Mouse (Mus musculus): ENCODE measurements around the gene Myoz2.

GRCm38 (mm10) chr3:123070996-123071395 lies 36.2 kb upstream of the Myoz2 start:
- no peak for TF ChIP-seq POLR2A (IDR thresholded peaks at IDR 0.05; ENCODE audit: extremely low read depth, insufficient read depth, low read length)
- no peak for TF ChIP-seq CTCF (IDR thresholded peaks at IDR 0.05; ENCODE audit: extremely low read depth, insufficient read depth, low read length)

All from cortical plate, adult 2 months (tissue).